13 mouse cellular contexts compared by ENCODE assay signal in the genomic region with DNA sequence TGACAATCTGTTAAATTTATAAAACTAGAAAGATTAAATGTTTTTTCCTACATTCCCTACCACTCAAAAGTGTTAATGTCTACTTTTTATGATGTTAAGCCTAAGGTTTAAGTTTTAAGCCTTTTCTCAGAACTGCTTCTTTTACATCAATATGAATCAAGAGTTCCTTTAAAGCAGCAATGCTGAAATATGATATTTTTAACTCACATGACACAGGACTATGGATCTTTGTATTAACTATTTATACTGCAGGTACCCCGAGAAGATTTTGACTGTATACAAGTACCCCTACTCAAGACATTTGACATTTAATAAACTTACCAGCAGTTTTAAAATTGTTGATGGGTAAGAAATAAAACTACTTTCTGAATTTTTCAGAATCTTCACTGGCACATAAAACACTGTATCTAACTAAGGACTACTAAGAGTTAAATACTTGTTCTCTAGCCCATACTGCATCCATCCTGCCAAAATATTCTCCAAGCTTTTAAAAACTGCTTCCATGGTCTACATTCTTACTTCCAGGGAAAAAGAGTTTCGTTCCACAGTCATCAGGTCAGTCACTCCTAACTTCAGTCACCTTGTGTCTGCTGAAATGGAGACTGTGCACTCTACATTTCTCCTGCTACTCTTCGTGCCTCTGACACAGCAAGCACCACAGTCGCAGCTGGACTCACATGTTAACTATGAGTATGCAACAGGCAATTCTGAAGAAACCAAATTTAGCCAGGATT. TPM values are rescaled to one million over a fixed set of nuclear protein-coding genes. Genes with fewer than 3 reads are reported as not detected.
DNase-seq lines count a peak whose midpoint lies in the region; ATAC-seq and TF ChIP-seq lines count a peak whose summit lies in the region.
"Had no signal": no experiment of that assay in that cellular context is flagged by ENCODE, and none has a peak within 500 bp of the region (broad histone marks: within the 10 kb centered on the region; RNA-seq: fewer than 3 reads in every experiment).

No protein-coding gene starts in this region.

- peak overlapping the region; percentile 37 for H3K4me3 ChIP-seq in heart, embryonic 15.5 days
- no peak overlapping the region for H3K4me3 ChIP-seq in heart, embryonic 11.5 days (ENCODE audit: low read depth, low read length)
- peak overlapping the region; percentile 29 for H3K4me3 ChIP-seq in lung, embryonic 15.5 days
- H3K4me3 ChIP-seq in intestine, embryonic 14.5 days (ENCODE audit: low read depth, low read length) = peak overlapping the region; percentile 29
- peak overlapping the region; percentile 39 for H3K4me3 ChIP-seq in stomach, postnatal 0 days (ENCODE audit: low read depth, low read length)
- H3K4me3 ChIP-seq: forebrain, embryonic 13.5 days; midbrain, embryonic 13.5 days had no signal

- peak overlapping the region; percentile 73 for H3K27ac ChIP-seq in heart, embryonic 15.5 days
- H3K27ac ChIP-seq in heart, embryonic 11.5 days (ENCODE audit: low read depth, low read length) = no peak overlapping the region
- peak overlapping the region; percentile 73 for H3K27ac ChIP-seq in lung, embryonic 15.5 days
- no peak overlapping the region; the same call in 1 of the 2 replicates for H3K27ac ChIP-seq in intestine, embryonic 14.5 days (ENCODE audit: low read depth)
- H3K27ac ChIP-seq in stomach, postnatal 0 days (replicated peaks) = peak overlapping the region; percentile 67; the same call in 1 of the 2 replicates
- H3K27ac ChIP-seq: forebrain, embryonic 13.5 days; midbrain, embryonic 13.5 days had no signal

- no peaks in the 10 kb centered on the region for H3K4me1 ChIP-seq in heart, embryonic 15.5 days (replicated peaks)
- H3K4me1 ChIP-seq in heart, embryonic 11.5 days (ENCODE audit: control insufficient read depth, insufficient read depth, low read length) = no peaks in the 10 kb centered on the region
- H3K4me1 ChIP-seq in lung, embryonic 15.5 days = no peaks in the 10 kb centered on the region
- no peaks in the 10 kb centered on the region for H3K4me1 ChIP-seq in intestine, embryonic 14.5 days (replicated peaks; ENCODE audit: control insufficient read depth, insufficient read depth, low read length)
- no peaks in the 10 kb centered on the region for H3K4me1 ChIP-seq in stomach, postnatal 0 days (replicated peaks; ENCODE audit: control insufficient read depth, insufficient read depth)
- H3K4me1 ChIP-seq: forebrain, embryonic 13.5 days; midbrain, embryonic 13.5 days had no signal

- no peaks in the 10 kb centered on the region for H3K9me3 ChIP-seq in heart, embryonic 15.5 days (replicated peaks)
- H3K9me3 ChIP-seq in heart, embryonic 11.5 days (replicated peaks; ENCODE audit: control insufficient read depth, low read length) = no peaks in the 10 kb centered on the region
- no peaks in the 10 kb centered on the region for H3K9me3 ChIP-seq in lung, embryonic 15.5 days
- H3K9me3 ChIP-seq in intestine, embryonic 14.5 days (ENCODE audit: control insufficient read depth, low read length) = no peaks in the 10 kb centered on the region
- no peaks in the 10 kb centered on the region for H3K9me3 ChIP-seq in stomach, postnatal 0 days (ENCODE audit: control insufficient read depth, low read length)
- H3K9me3 ChIP-seq: forebrain, embryonic 13.5 days; midbrain, embryonic 13.5 days had no signal

- 33% methylated on average over 4 of the region's 4 CpGs for WGBS in heart, embryonic 15.5 days
- WGBS in heart, embryonic 11.5 days (ENCODE audit: insufficient replicate concordance) = 73% methylated on average over 4 of the region's 4 CpGs
- 46% methylated on average over 4 of the region's 4 CpGs for WGBS in lung, embryonic 15.5 days
- 47% methylated on average over 4 of the region's 4 CpGs for WGBS in intestine, embryonic 14.5 days
- 43% methylated on average over 4 of the region's 4 CpGs for WGBS in stomach, postnatal 0 days

- peak overlapping the region; percentile 46 for H3K4me2 ChIP-seq in heart, embryonic 15.5 days
- H3K4me2 ChIP-seq in heart, embryonic 11.5 days = no peak overlapping the region
- H3K4me2 ChIP-seq in lung, embryonic 15.5 days = peak overlapping the region; percentile 39
- peak overlapping the region; percentile 37 for H3K4me2 ChIP-seq in intestine, embryonic 14.5 days (ENCODE audit: low read length)
- peak overlapping the region; percentile 42 for H3K4me2 ChIP-seq in stomach, postnatal 0 days (replicated peaks; ENCODE audit: low read depth)
- H3K4me2 ChIP-seq: forebrain, embryonic 13.5 days; midbrain, embryonic 13.5 days had no signal

- H3K27me3 ChIP-seq in heart, embryonic 15.5 days = no peaks in the 10 kb centered on the region
- H3K27me3 ChIP-seq in heart, embryonic 11.5 days (ENCODE audit: control insufficient read depth, insufficient read depth, low read length) = no peaks in the 10 kb centered on the region
- H3K27me3 ChIP-seq in lung, embryonic 15.5 days = no peaks in the 10 kb centered on the region
- no peaks in the 10 kb centered on the region for H3K27me3 ChIP-seq in intestine, embryonic 14.5 days (replicated peaks; ENCODE audit: control insufficient read depth, insufficient read depth, low read length)
- no peaks in the 10 kb centered on the region for H3K27me3 ChIP-seq in stomach, postnatal 0 days (ENCODE audit: control insufficient read depth, insufficient read depth, low read length)
- H3K27me3 ChIP-seq: forebrain, embryonic 13.5 days; midbrain, embryonic 13.5 days had no signal

- no peaks in the 10 kb centered on the region for H3K36me3 ChIP-seq in heart, embryonic 15.5 days
- no peaks in the 10 kb centered on the region for H3K36me3 ChIP-seq in heart, embryonic 11.5 days (ENCODE audit: control insufficient read depth, insufficient read depth, low read length)
- no peaks in the 10 kb centered on the region for H3K36me3 ChIP-seq in lung, embryonic 15.5 days
- no peaks in the 10 kb centered on the region for H3K36me3 ChIP-seq in intestine, embryonic 14.5 days (ENCODE audit: control insufficient read depth, insufficient read depth, low read length)
- H3K36me3 ChIP-seq in stomach, postnatal 0 days (ENCODE audit: control insufficient read depth, insufficient read depth, low read length) = no peaks in the 10 kb centered on the region
- H3K36me3 ChIP-seq: midbrain, embryonic 13.5 days had no signal

- H3K9ac ChIP-seq in heart, embryonic 15.5 days = no peak overlapping the region
- H3K9ac ChIP-seq in heart, embryonic 11.5 days (ENCODE audit: low read depth, low read length) = no peak overlapping the region
- H3K9ac ChIP-seq in lung, embryonic 15.5 days = peak overlapping the region; percentile 10; the same call in 1 of the 2 replicates
- peak overlapping the region; percentile 38; the same call in 1 of the 2 replicates for H3K9ac ChIP-seq in intestine, embryonic 14.5 days (ENCODE audit: low read length)
- H3K9ac ChIP-seq in stomach, postnatal 0 days (ENCODE audit: low read length) = no peak overlapping the region
- H3K9ac ChIP-seq: forebrain, embryonic 13.5 days; liver, postnatal 0 days; midbrain, embryonic 13.5 days had no signal

- TF ChIP-seq EP300 in stomach, postnatal 0 days (optimal IDR thresholded peaks at IDR 0.05) = no peak

- ATAC-seq in heart, embryonic 15.5 days (replicated peaks; ENCODE audit: insufficient number of reproducible peaks, insufficient read depth, low FRiP score, low read depth) = no peak
- no peak for ATAC-seq in heart, embryonic 11.5 days (replicated peaks; ENCODE audit: insufficient number of reproducible peaks, low FRiP score, low TSS enrichment)
- ATAC-seq in lung, embryonic 15.5 days (ENCODE audit: borderline replicate concordance, extremely low read depth, low FRiP score, low TSS enrichment) = no peak
- no peak for ATAC-seq in intestine, embryonic 14.5 days (replicated peaks; ENCODE audit: low FRiP score, low TSS enrichment, low read depth)
- no peak for ATAC-seq in stomach, postnatal 0 days (ENCODE audit: low FRiP score, low TSS enrichment)
- ATAC-seq: forebrain, embryonic 13.5 days; inflammation-experienced regulatory T-cells, adult 6 months; liver, postnatal 0 days; midbrain, embryonic 13.5 days had no signal

- TF ChIP-seq CTCF in stomach, postnatal 0 days (IDR thresholded peaks at IDR 0.05; ENCODE audit: low read depth) = no peak

- no peak for DNase-seq in lung, postnatal 25 days (ENCODE audit: low spot score)
- no peak for DNase-seq in intestine, embryonic 14.5 days (ENCODE audit: low spot score)
- no peak for DNase-seq in stomach, postnatal 0 days (ENCODE audit: low spot score)
- no peak for DNase-seq in right cerebral cortex, postnatal 14 days
- DNase-seq: cerebellum, adult 8-10 months; layer of hippocampus, adult 9-11 months; liver, postnatal 0 days had no signal

RNA-seq across cellular contexts. Expression of a gene that starts 0.9 kb away (rescaled TPM):
- 51.3 and 59.7 TPM in 2 replicates for polyA plus RNA-seq in heart, embryonic 15.5 days (2015; fragmentation: Nextera tagmentation; extraction: Ambion mirVana)
- polyA plus RNA-seq in heart, embryonic 11.5 days (2014; fragmentation: Nextera tagmentation; extraction: Ambion mirVana) = 3.5 and 5.7 TPM in 2 replicates
- polyA plus RNA-seq in lung, embryonic 15.5 days (2015; fragmentation: Nextera tagmentation; extraction: Ambion mirVana) = 99.5 and 108 TPM in 2 replicates
- polyA plus RNA-seq in intestine, embryonic 14.5 days (2014; fragmentation: Nextera tagmentation; extraction: Ambion mirVana) = 56.9 and 64.8 TPM in 2 replicates
- polyA plus RNA-seq in stomach, postnatal 0 days (2015; fragmentation: Nextera tagmentation; extraction: Ambion mirVana) = 138 and 151 TPM in 2 replicates

RNA-seq across cellular contexts. Expression of a gene that starts 26.5 kb away (rescaled TPM):
- 0.73 and 1.2 TPM in 2 replicates for polyA plus RNA-seq in heart, embryonic 15.5 days (2015; fragmentation: Nextera tagmentation; extraction: Ambion mirVana)
- 0.46 TPM in 2 replicates for polyA plus RNA-seq in heart, embryonic 11.5 days (2014; fragmentation: Nextera tagmentation; extraction: Ambion mirVana)
- polyA plus RNA-seq in lung, embryonic 15.5 days (2015; fragmentation: Nextera tagmentation; extraction: Ambion mirVana) = 0.92 and 1.1 TPM in 2 replicates
- polyA plus RNA-seq in intestine, embryonic 14.5 days (2014; fragmentation: Nextera tagmentation; extraction: Ambion mirVana) = 0.45 and 0.66 TPM in 2 replicates
- 0.30 and 0.36 TPM in 2 replicates for polyA plus RNA-seq in stomach, postnatal 0 days (2015; fragmentation: Nextera tagmentation; extraction: Ambion mirVana)

RNA-seq across cellular contexts. Expression of a gene that starts 43.8 kb away (rescaled TPM):
- polyA plus RNA-seq in heart, embryonic 15.5 days (2015; fragmentation: Nextera tagmentation; extraction: Ambion mirVana) = 21.1 and 26.1 TPM in 2 replicates
- 29.1 and 29.5 TPM in 2 replicates for polyA plus RNA-seq in heart, embryonic 11.5 days (2014; fragmentation: Nextera tagmentation; extraction: Ambion mirVana)
- polyA plus RNA-seq in lung, embryonic 15.5 days (2015; fragmentation: Nextera tagmentation; extraction: Ambion mirVana) = 32.0 and 36.2 TPM in 2 replicates
- polyA plus RNA-seq in intestine, embryonic 14.5 days (2014; fragmentation: Nextera tagmentation; extraction: Ambion mirVana) = 28.3 and 29.3 TPM in 2 replicates
- polyA plus RNA-seq in stomach, postnatal 0 days (2015; fragmentation: Nextera tagmentation; extraction: Ambion mirVana) = 11.5 and 12.6 TPM in 2 replicates

RNA-seq across cellular contexts. Expression of a gene that starts 44.1 kb away (rescaled TPM):
- polyA plus RNA-seq in heart, embryonic 15.5 days (2015; fragmentation: Nextera tagmentation; extraction: Ambion mirVana) = 9.9 and 15.2 TPM in 2 replicates
- polyA plus RNA-seq in heart, embryonic 11.5 days (2014; fragmentation: Nextera tagmentation; extraction: Ambion mirVana) = 12.6 and 17.1 TPM in 2 replicates
- polyA plus RNA-seq in lung, embryonic 15.5 days (2015; fragmentation: Nextera tagmentation; extraction: Ambion mirVana) = 12.5 and 14.2 TPM in 2 replicates
- 15.4 and 16.1 TPM in 2 replicates for polyA plus RNA-seq in intestine, embryonic 14.5 days (2014; fragmentation: Nextera tagmentation; extraction: Ambion mirVana)
- polyA plus RNA-seq in stomach, postnatal 0 days (2015; fragmentation: Nextera tagmentation; extraction: Ambion mirVana) = 9.4 and 10.0 TPM in 2 replicates

Comparison
In these comparisons a context has a peak if more than half of its experiments do, and no peak if none do; other contexts are left out.
1. H3K27ac ChIP-seq: peak in heart, embryonic 15.5 days (single experiment), lung, embryonic 15.5 days (single experiment) and stomach, postnatal 0 days (single experiment); none in heart, embryonic 11.5 days (single experiment) and intestine, embryonic 14.5 days (single experiment).
2. H3K9ac ChIP-seq: peak in lung, embryonic 15.5 days (single experiment) and intestine, embryonic 14.5 days (single experiment); none in heart, embryonic 15.5 days (single experiment), heart, embryonic 11.5 days (single experiment) and stomach, postnatal 0 days (single experiment).